Mouse (Mus musculus) embryonic facial prominence, embryonic 12.5 days (tissue): ENCODE results near the gene Ptpn5. TPM values are rescaled to one million over a fixed set of nuclear protein-coding genes. Genes with fewer than 3 reads are reported as not detected.

Experiments
- ATAC-seq: fragments of 200-750 bp; cut with Nextera tagmentation; 2 replicates; pipeline ENCODE4 v1.8.0; 2017; ENCODE audit not compliant: insufficient number of reproducible peaks, insufficient read depth, low FRiP score, low TSS enrichment
- H3K27ac ChIP-seq: fragments of 300-500 bp; sonication (generic); 2 replicates; pipeline ENCODE4 v1.5.1; 2016; ENCODE audit warnings: mild to moderate bottlenecking
- H3K27me3 ChIP-seq: fragments of 300-500 bp; sonication (generic); 2 replicates; pipeline ENCODE4 v1.6.1; 2016; ENCODE audit warnings: mild to moderate bottlenecking, moderate library complexity
- H3K36me3 ChIP-seq: fragments of 300-500 bp; sonication (generic); 2 replicates; pipeline ENCODE4 v1.6.1; 2016; ENCODE audit warnings: mild to moderate bottlenecking
- H3K4me1 ChIP-seq: fragments of 300-500 bp; sonication (generic); 2 replicates; pipeline ENCODE4 v1.6.1; 2016
- H3K4me2 ChIP-seq: fragments of 300-500 bp; sonication (generic); replicated peaks from 2 replicates; pipeline ENCODE4 v1.6.1; 2016; ENCODE audit warnings: mild to moderate bottlenecking, moderate library complexity
- H3K4me3 ChIP-seq: fragments of 300-500 bp; sonication (generic); 2 replicates; pipeline ENCODE4 v1.5.1; 2016; ENCODE audit warnings: mild to moderate bottlenecking
- H3K9ac ChIP-seq: fragments of 300-500 bp; sonication (generic); 2 replicates; pipeline ENCODE4 v1.6.1; 2016; ENCODE audit warnings: mild to moderate bottlenecking, moderate library complexity
- H3K9me3 ChIP-seq: fragments of 300-500 bp; sonication (generic); 2 replicates; pipeline ENCODE4 v1.6.1; 2016; ENCODE audit warnings: mild to moderate bottlenecking, moderate library complexity
- WGBS: fragments of 180-500 bp; shearing (Covaris S2); methylation state at CpG from one replicate; pipeline ENCODE4 v1.1.7; 2016; 5-methylcytosine and 5-hydroxymethylcytosine counted together
- microRNA-seq: library from miRNA; unstranded; fragments of <30 nt; microRNA quantifications from one replicate; pipeline ENCODE4, GENCODE M21; 2017
- polyA plus RNA-seq: library from polyadenylated mRNA; unstranded; fragments of >200 nt; fragmentation: Nextera tagmentation; extraction: Ambion mirVana; gene quantifications from 2 replicates; pipeline ENCODE4 v1.2.1, GENCODE M21; 2016

Ptpn5 gene
- polyA plus RNA-seq, 1 experiment from 2014 or later: 2.3 TPM

DNA sequence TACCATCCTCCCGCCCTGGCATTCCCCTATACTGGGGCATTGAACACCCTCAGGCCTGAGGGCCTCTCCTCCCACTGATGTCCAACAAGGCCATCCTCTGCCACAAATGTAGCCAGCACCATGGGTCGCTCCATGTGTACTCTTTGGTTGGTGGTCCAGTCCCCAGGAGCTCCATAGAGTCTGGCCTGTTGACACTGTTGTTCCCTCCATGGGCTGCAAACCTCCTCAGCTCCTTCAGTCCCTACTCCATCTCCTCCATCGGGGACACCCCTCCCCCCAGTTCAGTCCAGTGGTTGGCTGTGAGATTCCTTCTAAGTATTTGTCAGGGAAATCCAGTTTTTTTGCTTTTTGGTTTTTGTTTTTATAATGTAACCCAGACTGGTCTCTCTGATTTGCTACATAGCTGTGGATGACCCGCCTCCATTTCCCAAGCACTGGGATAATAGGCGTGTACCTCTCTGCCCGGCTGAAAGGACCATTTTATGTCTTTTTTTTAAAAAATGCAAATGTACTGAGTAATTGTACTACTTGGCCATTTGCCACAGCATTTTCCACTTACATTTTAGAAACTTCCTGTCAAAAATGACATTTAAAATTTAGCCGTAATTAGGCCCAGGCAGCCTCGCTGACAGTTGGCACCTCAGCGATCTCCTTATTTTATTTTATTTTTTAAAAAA, 102.8 kb downstream of the Ptpn5 start:
- Histone ChIP-seq H3K9me3 (no peaks in the 10 kb centered on the region), H3K4me1 (no peaks in the 10 kb centered on the region), H3K27ac (no peak overlapping the region), H3K27me3 (no peaks in the 10 kb centered on the region), H3K9ac (no peak overlapping the region), H3K4me3 (no peak overlapping the region), H3K36me3 (no peaks in the 10 kb centered on the region), H3K4me2 (no peak overlapping the region)
- ATAC-seq: no peak
- 77% methylated on average over 9 of the region's 9 CpGs for WGBS

Small RNA genes lying within 50 kb of the gene (microRNA-seq; reads per million reads assigned to microRNA genes)
- not detected for gene Mir7056

Other genes starting within 250 kb of the Ptpn5 start
- 210 and 232 TPM in 2 replicates for gene Tsg101, start 213.7 kb downstream of the Ptpn5 start, polyA plus RNA-seq
- 11.1 and 13.0 TPM in 2 replicates for gene Uevld, start 175.2 kb downstream of the Ptpn5 start, polyA plus RNA-seq
- not detected in 2 replicates for gene Gm9999, start 150.1 kb downstream of the Ptpn5 start, polyA plus RNA-seq
- 16.6 and 18.1 TPM in 2 replicates for gene Spty2d1, start 125.3 kb downstream of the Ptpn5 start, polyA plus RNA-seq
- 21.3 and 23.2 TPM in 2 replicates for gene Tmem86a, start 83.1 kb downstream of the Ptpn5 start, polyA plus RNA-seq
- gene Mrgpra6, start 71.2 kb upstream of the Ptpn5 start, polyA plus RNA-seq: not detected in 2 replicates
- gene Mrgpra9, start 119.2 kb upstream of the Ptpn5 start, polyA plus RNA-seq: not detected in 2 replicates
- gene Mrgpra1, start 220.6 kb upstream of the Ptpn5 start, polyA plus RNA-seq: not detected in 2 replicates